Mouse (Mus musculus) large intestine, adult 2 months (tissue): ENCODE results near the gene Vhl. TPM values are rescaled to one million over a fixed set of nuclear protein-coding genes. Genes with fewer than 3 reads are reported as not detected.
"Not testable (repeated sequence)": the region's sequence is repeated elsewhere in the genome, so short reads cannot be mapped to it uniquely, and the experiment has no call there.

Source experiments
- DNase-seq: peaks from one replicate; pipeline ENCODE4 v3.0.0-alpha.2; 2012; ENCODE audit warnings: low read depth, low spot score
- WGBS: fragments of 180-500 bp; shearing (Covaris S2); methylation state at CpG from one replicate; pipeline ENCODE4 v1.1.7; 2018; 5-methylcytosine and 5-hydroxymethylcytosine counted together
- polyA plus RNA-seq: library from polyadenylated mRNA; depleted of rRNA; stranded (reverse); fragments of >200 nt; gene quantifications from 2 replicates; pipeline ENCODE4 v1.2.3, GENCODE M21; 2012

Gene Vhl
- polyA plus RNA-seq, 1 experiment = 14.7 TPM

GRCm38 (mm10) chr6:113659648-113660491 is 36.1 kb downstream of the Vhl start:
- 73% methylated on average over 8 of the region's 8 CpGs for WGBS
- no peak for DNase-seq

DNA sequence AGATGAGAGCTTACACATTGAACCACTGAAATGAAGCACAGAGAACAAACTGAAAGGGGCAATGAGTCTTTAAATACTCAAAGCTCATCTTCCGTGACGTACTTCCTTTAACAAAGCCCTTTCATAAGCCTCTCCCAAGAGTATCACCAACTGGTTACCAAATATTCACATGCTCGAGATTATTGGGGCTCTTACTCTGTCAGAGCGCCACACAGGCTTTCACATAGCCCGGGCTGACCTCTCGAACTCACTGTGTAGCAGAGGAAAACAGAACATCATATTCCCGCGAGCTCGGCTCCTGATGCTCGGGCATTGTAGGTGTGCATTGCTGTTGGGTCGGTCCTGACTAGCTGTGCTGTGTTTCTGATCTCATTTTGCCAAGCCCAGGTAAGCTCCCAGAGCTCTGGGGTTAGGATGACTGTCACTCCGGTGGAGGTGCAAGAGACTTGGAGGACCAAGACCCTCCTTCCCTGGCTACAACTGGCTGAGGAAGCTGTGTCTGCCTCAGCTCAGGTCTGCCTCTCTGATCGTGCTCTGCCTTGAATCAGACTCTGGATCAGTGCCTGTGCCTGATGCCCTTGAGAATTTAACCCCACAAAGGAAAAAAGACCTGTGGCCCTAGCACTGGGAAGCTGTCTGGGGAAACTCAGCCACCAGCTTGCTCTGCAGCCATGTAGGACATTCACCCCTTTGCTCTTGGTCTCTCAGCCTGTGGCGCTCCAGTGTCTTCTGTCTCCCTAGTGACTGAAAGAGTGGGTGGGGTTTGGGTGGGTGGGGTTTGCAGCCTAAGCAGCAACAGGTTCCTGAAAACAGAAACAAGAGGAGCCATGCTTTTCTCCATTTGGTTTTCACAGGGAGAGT is 37.0 kb downstream of the Vhl start:
- WGBS = 47% methylated on average over 14 of the region's 14 CpGs
- DNase-seq = no peak

DNA sequence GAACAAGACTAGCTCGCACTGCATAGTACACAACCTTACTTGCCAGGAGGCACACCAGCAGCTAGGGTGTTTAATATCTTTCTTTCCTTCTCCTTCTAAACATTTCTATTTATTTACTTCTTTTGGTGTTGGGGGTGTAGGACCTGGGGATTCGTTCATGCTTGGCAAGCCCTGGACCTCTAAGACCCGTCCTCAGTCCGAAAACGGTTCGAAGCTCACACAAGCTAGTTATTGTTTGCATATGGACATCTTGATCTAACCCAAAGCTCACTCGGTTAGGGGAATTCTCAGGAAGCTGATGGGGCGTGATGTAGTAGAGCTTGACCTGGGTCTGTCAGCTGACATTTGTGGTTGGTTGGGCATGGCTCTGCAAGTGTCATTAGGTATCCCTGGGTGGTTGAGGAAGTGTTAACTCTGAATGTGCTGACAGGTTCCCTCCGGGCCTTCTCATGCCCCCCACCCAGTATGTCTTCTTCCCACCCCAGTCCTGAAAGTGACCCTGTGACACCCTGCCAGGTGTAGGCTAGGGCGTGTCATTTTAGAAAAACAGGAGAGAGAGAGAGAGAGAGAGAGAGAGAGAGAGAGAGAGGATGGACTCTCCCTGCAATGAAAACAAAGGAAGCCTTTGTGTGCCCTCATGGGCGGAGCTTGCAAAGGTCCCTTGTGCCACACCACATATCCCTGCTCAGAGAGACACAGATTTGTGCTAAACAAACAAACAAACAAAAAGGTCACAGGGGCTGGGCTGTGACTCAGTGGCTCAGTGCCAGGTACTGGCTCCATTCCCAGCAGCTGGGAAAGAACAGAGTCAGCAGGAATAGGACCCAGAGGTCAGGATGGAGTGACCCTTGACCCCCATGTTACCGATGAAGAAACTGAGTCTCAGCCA is 37.8 kb downstream of the Vhl start:
- WGBS = 24% methylated on average over 12 of the region's 12 CpGs
- no peak for DNase-seq

- DNase-seq = no peak
- 82% methylated on average over 8 of the region's 8 CpGs for WGBS
Observed at GRCm38 (mm10) chr6:113662964-113663700, 39.4 kb downstream of the Vhl start.

DNA sequence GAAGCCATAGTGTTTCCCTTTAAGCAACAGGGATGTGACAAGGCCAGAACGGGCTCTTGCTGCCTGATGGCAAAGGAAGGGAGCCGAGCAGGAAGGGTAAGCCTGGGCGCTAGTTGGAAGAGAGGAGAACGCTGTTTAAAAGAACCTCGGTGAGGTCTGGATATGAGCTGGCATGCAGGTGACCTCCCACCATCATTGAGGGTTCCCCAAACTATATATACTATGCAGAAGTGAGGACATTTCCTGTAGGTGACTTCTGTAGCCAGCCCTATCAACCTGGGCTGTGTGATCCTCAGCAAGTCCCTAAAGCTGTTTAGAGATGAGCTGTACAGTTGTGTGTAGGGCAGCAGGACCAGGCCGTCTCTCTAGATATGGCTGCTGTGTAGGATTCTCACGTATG is 40.5 kb downstream of the Vhl start:
- 88% methylated on average over 7 of the region's 7 CpGs for WGBS
- no peak for DNase-seq

DNA sequence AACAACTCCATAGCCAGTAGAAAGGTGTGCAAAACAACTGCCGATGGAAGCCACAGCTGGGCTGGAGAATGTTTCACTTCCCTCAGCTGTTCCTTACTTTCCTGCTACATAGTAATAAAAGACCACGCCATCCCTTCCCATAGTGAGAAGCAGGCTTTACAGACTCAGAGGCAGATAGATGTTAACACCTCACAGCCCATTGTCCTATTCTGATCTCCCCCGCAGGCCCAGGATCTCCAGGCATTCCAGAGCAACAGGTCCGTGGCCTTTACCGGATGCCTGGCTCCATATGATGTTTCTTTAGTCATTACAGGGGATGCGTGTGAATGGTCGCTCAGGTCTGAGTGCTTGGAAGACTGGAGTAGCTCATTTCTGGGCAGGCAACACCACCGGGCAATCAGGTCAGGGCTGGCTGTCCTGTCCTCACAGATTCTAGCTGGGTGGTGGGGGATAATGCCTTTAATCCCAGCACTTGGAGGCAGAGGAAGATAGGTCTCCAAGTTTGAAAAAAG is 43.9 kb downstream of the Vhl start:
- WGBS = 48% methylated on average over 8 of the region's 8 CpGs
- DNase-seq = no peak

DNA sequence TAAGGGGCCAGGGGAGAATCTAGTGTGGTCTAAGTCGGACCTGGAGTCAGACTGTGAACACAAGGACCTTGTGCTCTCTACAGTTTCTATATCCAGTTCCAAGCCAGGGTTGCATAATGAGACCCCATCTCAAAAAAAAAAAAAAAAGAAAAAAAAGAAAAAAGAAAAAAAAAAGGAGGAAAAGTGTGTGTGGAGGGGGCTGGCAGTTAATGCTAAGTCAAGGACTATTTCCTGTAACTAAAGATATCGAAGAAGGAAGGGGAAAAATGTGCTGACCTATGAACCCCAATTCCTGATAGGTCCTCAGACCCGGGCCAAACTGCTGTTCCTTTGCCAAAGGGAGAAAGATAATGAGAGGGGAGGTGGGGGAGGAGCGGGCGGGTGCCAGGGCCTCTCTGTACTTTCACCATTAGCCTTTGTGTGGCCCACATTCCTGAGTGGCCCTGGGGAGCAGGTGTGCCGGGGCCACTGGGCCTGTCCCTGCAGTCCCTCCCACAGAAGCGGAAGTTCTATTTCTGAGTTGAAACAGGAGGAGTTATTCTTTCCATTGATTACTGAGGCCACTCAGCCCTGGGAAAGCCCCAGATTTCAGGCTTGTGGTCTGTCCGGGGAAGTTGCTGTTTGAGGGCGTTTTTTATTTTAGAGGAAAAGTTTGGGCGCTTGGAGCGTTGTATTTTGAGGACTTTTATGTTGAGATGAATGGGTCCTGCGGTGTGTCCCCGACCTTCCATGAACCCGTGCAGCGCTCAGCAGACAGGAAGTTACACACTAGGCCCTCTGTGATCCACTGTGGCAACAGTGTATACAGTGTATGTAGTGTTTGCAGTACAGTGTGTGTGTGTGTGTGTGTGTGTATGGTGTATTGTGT is 44.8 kb downstream of the Vhl start:
- DNase-seq = no peak
- WGBS = 15% methylated on average over 15 of the region's 15 CpGs

DNA sequence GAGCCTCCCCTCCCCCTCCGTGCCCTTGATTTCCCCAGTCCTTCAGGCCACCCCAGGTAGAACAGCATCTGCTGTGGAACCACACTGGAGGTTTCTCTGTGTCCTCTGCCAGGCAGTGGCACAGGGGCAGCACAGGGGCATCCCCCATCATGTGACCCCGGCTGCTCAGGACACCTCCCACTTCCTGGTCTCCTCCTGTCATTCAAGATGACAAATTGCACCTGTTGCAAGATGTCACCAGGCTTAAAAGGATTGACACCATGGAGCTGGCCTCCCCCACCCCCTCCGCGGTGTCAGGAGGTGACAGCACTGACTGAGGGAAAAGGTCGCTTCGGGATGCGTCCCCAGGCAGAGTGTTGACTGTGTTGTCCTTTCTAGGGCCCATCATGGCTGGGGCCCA is 46.1 kb downstream of the Vhl start:
- DNase-seq = no peak
- 71% methylated on average over 7 of the region's 7 CpGs for WGBS

DNA sequence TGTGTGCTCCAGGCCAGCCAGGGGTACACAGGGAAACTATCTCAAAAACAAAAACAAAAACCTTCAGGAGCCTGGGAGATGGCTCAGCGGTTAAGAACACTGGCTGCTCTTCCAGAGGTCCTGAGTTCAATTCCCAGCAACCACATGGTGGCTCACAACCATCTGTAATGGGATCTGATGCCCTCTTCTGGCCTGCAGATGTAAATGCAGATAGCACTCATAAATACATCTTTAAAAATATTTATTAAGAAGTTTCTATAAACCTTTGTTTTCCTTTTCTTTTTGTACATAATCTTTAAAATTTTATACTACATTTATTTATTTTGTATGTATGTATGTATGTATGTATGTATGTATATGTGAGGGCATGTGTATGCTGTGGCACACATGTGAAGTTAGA is 48.3 kb downstream of the Vhl start:
- DNase-seq = not testable (repeated sequence)
- 97% methylated on average over 1 of the region's 1 CpGs for WGBS

GRCm38 (mm10) chr6:113672989-113673388 is 49.2 kb downstream of the Vhl start:
- 85% methylated on average over 6 of the region's 6 CpGs for WGBS
- no peak for DNase-seq

- DNase-seq = no peak
- 44% methylated on average over 4 of the region's 4 CpGs for WGBS
Observed at GRCm38 (mm10) chr6:113675234-113675633, 51.5 kb downstream of the Vhl start.

DNA sequence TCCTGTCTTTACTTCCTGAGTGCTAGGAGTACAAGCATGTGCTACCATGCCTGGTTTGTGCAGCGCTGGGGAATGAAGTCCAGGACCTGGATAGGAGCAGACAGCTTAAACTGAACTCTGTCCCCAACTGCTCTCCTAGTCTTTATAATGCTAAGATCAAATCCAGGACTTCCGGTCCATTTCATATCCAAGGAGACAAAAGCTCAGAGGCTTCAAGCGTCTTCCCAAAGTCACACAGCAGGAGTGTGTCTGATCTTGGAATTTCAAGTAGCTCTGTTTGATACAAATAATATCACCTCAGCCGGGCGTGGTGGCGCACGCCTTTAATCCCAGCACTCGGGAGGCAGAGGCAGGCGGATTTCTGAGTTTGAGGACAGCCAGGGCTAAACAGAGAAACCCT is 52.2 kb downstream of the Vhl start:
- 96% methylated on average over 9 of the region's 9 CpGs for WGBS
- no peak for DNase-seq

DNA sequence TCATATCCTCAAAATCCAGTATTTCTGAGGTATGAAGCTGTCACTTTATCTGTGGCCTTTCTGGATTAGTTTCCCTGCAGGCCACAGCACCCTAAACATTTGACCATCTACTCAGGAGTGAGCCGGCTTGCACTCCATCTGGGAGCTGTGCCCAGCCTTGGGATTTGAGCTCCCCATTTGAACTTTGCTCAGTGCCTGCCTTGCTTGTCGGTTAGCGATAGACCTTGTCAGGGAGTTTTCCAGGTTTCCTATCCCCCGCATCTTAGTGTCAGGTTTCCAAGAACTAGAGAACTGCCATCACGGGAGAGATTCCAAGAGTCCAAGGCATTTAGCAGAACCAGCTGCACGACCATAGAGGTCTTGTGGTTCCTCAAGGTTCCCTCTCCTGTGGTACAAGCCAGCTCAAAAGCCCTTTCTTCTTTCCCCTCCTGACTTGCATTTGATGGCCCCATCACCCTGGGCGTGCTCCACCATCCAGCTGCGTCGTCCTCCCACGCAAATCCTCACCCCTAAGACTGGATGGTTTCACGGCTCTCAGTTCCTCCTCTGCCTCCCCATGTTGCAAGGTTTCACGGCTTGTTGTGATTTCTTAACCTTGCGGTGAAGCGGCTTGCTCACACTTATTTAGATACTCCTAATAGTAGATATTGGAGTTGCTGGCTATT is 53.4 kb downstream of the Vhl start:
- 67% methylated on average over 14 of the region's 14 CpGs for WGBS
- no peak for DNase-seq

DNA sequence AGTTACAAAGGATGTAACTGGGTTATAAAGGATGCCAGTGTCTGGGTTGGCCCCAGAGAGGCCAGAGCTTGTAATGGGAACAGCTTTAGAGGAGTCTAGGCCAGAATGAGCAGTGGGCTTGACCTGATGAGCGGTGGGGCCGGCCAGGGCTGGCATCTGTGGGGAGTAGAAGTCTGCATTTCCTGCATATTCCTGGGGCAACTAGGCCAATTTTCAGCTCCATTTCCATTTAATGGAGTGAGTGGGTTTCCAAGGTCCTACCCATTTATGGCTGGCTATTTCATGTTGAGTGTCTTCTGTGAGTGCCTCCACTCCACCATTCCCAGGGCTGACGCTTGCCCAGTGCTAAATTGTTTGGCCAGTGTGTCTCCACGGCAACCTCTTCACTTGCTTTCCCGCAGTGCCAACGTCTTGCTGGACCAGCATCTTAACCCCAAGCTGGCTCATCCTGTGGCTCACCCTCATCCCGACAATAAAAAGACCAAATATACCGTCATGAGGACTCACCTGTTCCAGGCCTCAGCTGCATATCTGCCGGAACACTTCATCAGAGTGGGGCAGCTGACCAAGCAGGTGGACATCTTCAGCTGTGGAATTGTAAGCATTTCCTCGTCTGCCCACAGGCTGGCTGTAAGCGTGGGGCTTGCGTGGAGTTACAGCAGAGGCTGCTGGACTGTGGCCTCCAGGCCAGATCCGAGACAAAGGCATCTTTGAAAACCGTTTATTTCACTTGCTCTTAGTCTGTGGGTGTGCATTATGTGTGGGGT is 54.7 kb downstream of the Vhl start:
- WGBS = 85% methylated on average over 14 of the region's 14 CpGs
- no peak for DNase-seq

DNA sequence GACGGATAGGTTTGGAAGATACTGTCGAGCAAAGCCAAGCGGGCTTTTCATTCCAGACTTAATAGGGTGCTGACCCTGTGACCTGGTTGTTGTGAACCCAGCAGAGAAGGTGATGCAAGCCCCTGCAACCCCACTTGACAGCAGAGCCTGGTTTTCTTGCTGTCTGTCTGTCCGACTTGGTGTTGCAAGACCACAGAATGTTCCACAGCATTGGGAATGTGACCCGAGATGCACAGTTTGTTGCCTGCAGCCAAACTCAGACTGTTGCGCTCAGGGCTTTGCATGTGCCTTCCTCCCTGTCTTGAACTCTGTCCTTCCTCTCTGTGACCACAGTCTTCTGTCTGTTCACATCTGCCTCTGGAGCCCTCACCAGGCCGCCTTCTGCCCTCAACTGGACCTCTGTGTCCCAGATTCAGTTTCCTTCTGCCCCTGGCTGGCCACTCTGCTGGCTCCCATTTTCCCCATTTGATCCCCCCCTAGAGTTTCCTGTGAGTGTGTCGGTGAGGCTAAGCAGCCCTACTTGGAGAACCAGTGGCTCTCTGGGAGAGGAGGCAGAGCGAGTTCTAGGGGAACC is 56.3 kb downstream of the Vhl start:
- WGBS = 88% methylated on average over 9 of the region's 9 CpGs
- DNase-seq = no peak
